In the genomic region with DNA sequence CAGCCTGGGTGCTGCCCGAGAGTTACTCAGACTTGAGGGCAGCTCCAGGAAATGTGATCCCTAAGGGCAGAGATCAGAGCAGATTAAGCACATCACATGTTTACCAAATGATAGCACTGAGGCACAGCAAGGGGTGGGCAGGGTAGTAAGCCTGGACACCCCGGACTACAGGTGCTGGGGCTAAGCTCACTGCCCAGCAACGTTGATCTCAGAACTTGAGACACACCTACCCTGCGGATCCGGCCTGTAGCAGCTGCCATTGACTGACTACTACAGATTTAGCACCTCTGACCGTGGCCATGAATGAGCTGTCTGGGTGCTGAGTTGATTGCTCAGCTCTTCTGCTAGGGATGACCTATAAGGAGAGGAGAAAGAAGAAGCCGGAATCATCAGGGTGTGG, we compare ENCODE assay signal across 22 mouse cellular contexts. TPM values are rescaled to one million over a fixed set of nuclear protein-coding genes. Genes with fewer than 3 reads are reported as not detected.
"Had no signal": no experiment of that assay in that cellular context is flagged by ENCODE, and none has a peak within 500 bp of the region (broad histone marks: within the 10 kb centered on the region; RNA-seq: fewer than 3 reads in every experiment).

No protein-coding gene starts in this region.

- H3K4me2 ChIP-seq: lung, embryonic 14.5 days; midbrain, embryonic 12.5 days; midbrain, embryonic 15.5 days; neural tube, embryonic 13.5 days had no signal

- H3K36me3 ChIP-seq: midbrain, embryonic 12.5 days; midbrain, embryonic 15.5 days; neural tube, embryonic 13.5 days had no signal

- H3K9ac ChIP-seq: liver, embryonic 14.5 days; liver, postnatal 0 days; lung, embryonic 14.5 days; midbrain, embryonic 12.5 days; midbrain, embryonic 15.5 days; neural tube, embryonic 13.5 days had no signal

- ATAC-seq: liver, postnatal 0 days; lung, postnatal 0 days; midbrain, embryonic 15.5 days had no signal

- H3K4me3 ChIP-seq: midbrain, embryonic 12.5 days; midbrain, embryonic 15.5 days; neural tube, embryonic 13.5 days had no signal

- DNase-seq: kidney, adult 8-10 months; kidney, postnatal 14 days; kidney, postnatal 4 days; left cerebral cortex, postnatal 4 days; liver, postnatal 0 days; lung, embryonic 14.5 days; thymus, adult 2 months; thymus, postnatal 14 days; thymus, postnatal 4 days had no signal

- H3K4me1 ChIP-seq: midbrain, embryonic 12.5 days; midbrain, embryonic 15.5 days; neural tube, embryonic 13.5 days had no signal

- H3K27ac ChIP-seq: liver, embryonic 14.5 days; macrophage; midbrain, embryonic 12.5 days; midbrain, embryonic 15.5 days; neural tube, embryonic 13.5 days had no signal

- H3K9me3 ChIP-seq: midbrain, embryonic 12.5 days; midbrain, embryonic 15.5 days; neural tube, embryonic 13.5 days had no signal

- H3K27me3 ChIP-seq: midbrain, embryonic 12.5 days; midbrain, embryonic 15.5 days had no signal

RNA-seq across cellular contexts. Expression of a gene that starts 8.6 kb away (rescaled TPM):
- total RNA-seq: liver, adult 2 months; megakaryocyte, adult 5-6 weeks had no signal
- polyA plus RNA-seq: liver, adult 2 months; liver, embryonic 14.5 days; liver, postnatal 0 days; lung, embryonic 14.5 days; lung, postnatal 0 days; macrophage; midbrain, embryonic 12.5 days; midbrain, embryonic 15.5 days; neural tube, embryonic 13.5 days had no signal

RNA-seq across cellular contexts. Expression of a gene that starts 53.1 kb away (rescaled TPM):
- total RNA-seq: layer of hippocampus, adult 18-20 months; layer of hippocampus, postnatal 14 days; liver, adult 2 months; megakaryocyte, adult 5-6 weeks; neutrophil, adult 5-6 weeks had no signal
- polyA plus RNA-seq: kidney, embryonic 16.5 days; liver, adult 2 months; liver, embryonic 14.5 days; liver, postnatal 0 days; lung, embryonic 14.5 days; lung, postnatal 0 days; macrophage; midbrain, embryonic 12.5 days; midbrain, embryonic 15.5 days; neural tube, embryonic 13.5 days; thymus, adult 2 months had no signal

RNA-seq across cellular contexts. Expression of a gene that starts 55.0 kb away (rescaled TPM):
- total RNA-seq: megakaryocyte, adult 5-6 weeks; neutrophil, adult 5-6 weeks had no signal
- polyA plus RNA-seq: liver, adult 2 months; liver, embryonic 14.5 days; liver, postnatal 0 days; lung, embryonic 14.5 days; macrophage; stomach, embryonic 14.5 days had no signal
